Mouse (Mus musculus) megakaryocyte-erythroid progenitor cell, adult 5 weeks (primary cell): ENCODE measurements around the gene Ddx54. TPM values are rescaled to one million over a fixed set of nuclear protein-coding genes. Genes with fewer than 3 reads are reported as not detected.

Experiments used
- polyA plus RNA-seq: library from polyadenylated mRNA; stranded (reverse); fragments of >175 nt; gene quantifications from 2 replicates; pipeline ENCODE4 v1.2.3, GENCODE M21; 2012

Ddx54 gene
- 111 and 152 TPM in 2 replicates for polyA plus RNA-seq

DNA sequence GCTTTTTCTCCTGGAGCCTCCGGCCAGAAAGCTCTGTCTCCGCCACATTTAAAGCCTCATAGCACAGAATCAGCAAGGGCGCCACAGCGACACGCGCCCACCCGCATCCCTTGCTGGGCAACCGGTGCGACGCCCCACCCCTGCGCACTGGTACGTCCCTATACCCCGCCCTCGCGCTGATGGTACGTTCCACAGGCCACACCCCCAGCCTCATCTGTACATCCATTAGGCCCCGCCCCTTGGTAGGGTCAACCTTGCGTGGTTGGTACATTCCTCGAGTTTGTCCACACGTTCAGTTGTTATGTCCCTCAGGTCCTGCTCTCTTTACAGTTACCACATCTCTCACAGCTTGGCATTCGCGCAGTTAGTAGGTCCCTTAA is at the start of gene Ddx54, which contains the start of gene Rita1:
Gene Ddx54, plus strand, starts transcription at position 298 of the 380 bp plus-strand sequence.
Gene Rita1, minus strand, starts transcription at position 148 of the 380 bp plus-strand sequence.

DNA sequence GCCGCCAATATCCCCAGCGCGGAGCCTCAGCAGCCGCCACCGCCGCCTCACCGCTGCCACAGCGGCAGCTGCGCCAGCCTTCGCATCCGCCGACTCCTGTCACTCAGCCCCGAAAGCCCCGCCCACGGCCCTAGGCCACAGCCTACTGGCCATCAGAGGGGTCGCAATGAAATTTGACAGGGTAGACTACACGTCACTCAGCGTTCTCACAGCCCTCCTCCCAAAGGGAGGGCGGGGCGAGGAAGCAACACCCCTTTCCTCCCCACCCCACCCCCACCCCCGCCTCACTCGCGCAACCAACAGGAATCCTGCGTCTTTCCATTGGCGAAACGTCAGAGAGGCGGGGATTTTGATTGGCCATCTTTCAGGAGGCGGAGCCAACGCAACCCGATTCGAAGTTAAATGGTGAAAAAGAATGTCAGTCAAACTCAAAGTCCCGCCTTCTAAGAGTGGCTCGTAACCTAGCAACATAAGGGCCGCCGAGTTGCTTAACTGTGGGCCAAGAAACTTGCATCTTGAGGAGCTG is 23.9 kb upstream of the Ddx54 start, which contains the start of the genes Tpcn1 and Iqcd:
Gene Tpcn1, minus strand, starts transcription at position 105 of the 526 bp plus-strand sequence.
Gene Iqcd, plus strand, starts transcription at position 448 of the 526 bp plus-strand sequence.

DNA sequence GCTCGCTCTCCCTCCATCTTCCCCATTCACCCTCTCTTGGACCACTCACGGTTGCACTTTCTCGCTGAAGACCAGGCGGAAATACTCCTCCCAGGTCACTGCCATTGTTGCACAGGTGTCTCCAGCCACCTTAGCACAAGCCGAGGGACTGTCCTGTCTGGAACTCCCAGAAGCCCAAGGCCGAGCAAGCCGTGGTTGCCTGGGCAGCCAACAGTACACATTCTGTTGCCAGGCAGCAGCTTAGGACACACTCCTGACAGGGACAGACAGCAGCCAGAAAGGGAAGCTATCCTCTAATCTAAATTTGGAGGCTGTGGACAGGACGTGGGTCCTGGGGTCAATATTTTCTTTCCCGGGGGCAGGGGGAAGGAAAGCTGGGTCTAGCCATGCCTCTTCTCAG is 21.6 kb downstream of the Ddx54 start, which contains the start of gene Cfap73:
Gene Cfap73, minus strand, starts transcription at position 105 of the 400 bp plus-strand sequence.

DNA sequence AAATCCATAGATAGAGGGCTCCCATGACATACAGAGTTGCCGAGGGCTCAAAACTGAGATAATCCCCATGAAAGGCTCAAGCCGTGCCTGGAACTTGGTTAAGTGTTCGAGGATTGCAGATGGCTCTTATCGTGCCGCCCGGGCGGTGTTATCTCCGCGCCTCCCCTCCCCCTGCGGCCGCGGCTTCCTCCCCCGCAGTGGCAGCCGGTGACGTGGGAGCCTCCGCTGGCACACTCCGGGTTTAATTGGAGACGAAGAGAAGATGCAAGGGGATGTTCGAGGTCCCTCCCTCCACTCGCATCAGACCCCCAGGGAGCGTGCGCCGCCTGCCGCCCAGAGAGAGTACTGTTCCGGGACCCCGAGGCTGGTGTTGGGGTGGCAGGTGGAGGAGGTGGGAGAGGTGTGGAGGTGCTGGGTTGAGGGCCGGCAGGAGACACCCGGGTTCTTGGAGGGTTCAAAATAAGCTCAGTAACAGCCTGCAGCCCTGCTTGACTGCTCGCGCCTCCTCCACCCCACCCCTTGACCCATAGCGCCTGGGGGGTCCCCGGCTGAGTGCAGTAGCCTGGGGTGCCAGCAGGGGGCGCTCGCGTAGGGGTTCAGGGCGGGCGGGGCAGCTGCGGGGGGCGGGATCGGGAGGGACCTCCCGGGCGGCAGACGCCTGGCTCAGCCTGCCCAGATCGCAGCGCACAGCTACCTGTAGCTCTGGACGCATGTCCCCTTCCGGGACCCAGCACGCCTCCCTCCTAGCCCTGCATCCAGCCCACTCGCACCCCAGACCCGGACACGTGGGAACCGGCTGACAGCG is 36.2 kb downstream of the Ddx54 start, which contains the start of gene Rasal1:
Gene Rasal1, plus strand, starts transcription at position 244 of the 805 bp plus-strand sequence.

Other genes with a start within 250 kb of the Ddx54 start
- 0.03 TPM in 1 of 2 replicates, not detected in the other for gene Lhx5, start 181.0 kb upstream of the Ddx54 start, polyA plus RNA-seq
- 42.5 and 78.6 TPM in 2 replicates for gene Sdsl, start 139.9 kb upstream of the Ddx54 start, polyA plus RNA-seq
- not detected in 2 replicates for gene Sds, start 136.2 kb upstream of the Ddx54 start, polyA plus RNA-seq
- gene Plbd2, start 109.1 kb upstream of the Ddx54 start, polyA plus RNA-seq = 32.3 and 36.9 TPM in 2 replicates
- 19.7 and 32.6 TPM in 2 replicates for gene Slc8b1, start 101.6 kb upstream of the Ddx54 start, polyA plus RNA-seq
- gene Tpcn1, start 24.1 kb upstream of the Ddx54 start, polyA plus RNA-seq = 83.4 and 92.3 TPM in 2 replicates
- gene Iqcd, start 23.7 kb upstream of the Ddx54 start, polyA plus RNA-seq = 2.7 and 4.1 TPM in 2 replicates
- gene Rita1, start 150 bp upstream of the Ddx54 start, polyA plus RNA-seq = 23.5 and 24.3 TPM in 2 replicates
- not detected in 2 replicates for gene Cfap73, start 21.5 kb downstream of the Ddx54 start, polyA plus RNA-seq
- 0.73 and 1.3 TPM in 2 replicates for gene Rasal1, start 36.1 kb downstream of the Ddx54 start, polyA plus RNA-seq
- 0.38 and 1.0 TPM in 2 replicates for gene Dtx1, start 99.2 kb downstream of the Ddx54 start, polyA plus RNA-seq
- 0.39 and 0.81 TPM in 2 replicates for gene Oas2, start 137.1 kb downstream of the Ddx54 start, polyA plus RNA-seq
- 6.6 and 10.7 TPM in 2 replicates for gene Oas3, start 164.9 kb downstream of the Ddx54 start, polyA plus RNA-seq
- gene Oas1e, start 182.8 kb downstream of the Ddx54 start, polyA plus RNA-seq = not detected in 2 replicates
- 0.17 and 0.30 TPM in 2 replicates for gene Oas1c, start 199.8 kb downstream of the Ddx54 start, polyA plus RNA-seq
- gene Oas1f, start 234.6 kb downstream of the Ddx54 start, polyA plus RNA-seq = not detected in 2 replicates
- gene Oas1h, start 248.7 kb downstream of the Ddx54 start, polyA plus RNA-seq = not detected in 2 replicates